Mouse (Mus musculus): ENCODE results near the gene Pced1a.
"Not testable (repeated sequence)": the region's sequence is repeated elsewhere in the genome, so short reads cannot be mapped to it uniquely, and the experiment has no call there.

Gene Pced1a

GRCm38 (mm10) chr2:130392836-130393235, 31.7 kb downstream of the Pced1a start:
- in situ Hi-C loops (cut with MboI, MseI): no loop called here

- in situ Hi-C loops (cut with MboI, MseI): no loop called here
These were observed 33.4 kb downstream of the Pced1a start for GRCm38 (mm10) chr2:130390993-130391625.

DNA sequence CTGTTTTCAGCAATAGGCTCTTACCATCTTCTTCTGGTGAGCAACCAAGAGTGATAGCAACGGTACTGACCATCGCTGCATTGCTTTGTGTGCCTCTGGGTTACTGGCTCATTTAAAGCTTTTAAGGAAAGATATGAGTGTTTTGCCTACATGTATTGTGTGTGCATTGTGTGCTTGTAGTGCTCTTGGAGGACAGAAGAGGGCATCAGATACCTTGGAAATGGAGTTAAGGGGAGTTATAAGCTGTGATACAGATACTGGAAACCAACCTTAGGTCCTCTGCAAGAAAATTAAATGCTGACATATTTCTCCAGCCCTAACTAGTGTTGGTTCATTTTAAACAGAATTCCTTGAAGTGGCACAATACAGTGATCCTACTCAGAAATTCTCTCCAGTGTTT, 35.7 kb downstream of the Pced1a start:
- in situ Hi-C loops (cut with MboI, MseI): no loop called here

GRCm38 (mm10) chr2:130386212-130386611, 38.3 kb downstream of the Pced1a start:
- in situ Hi-C loops (cut with MboI, MseI): no loop called here

DNA sequence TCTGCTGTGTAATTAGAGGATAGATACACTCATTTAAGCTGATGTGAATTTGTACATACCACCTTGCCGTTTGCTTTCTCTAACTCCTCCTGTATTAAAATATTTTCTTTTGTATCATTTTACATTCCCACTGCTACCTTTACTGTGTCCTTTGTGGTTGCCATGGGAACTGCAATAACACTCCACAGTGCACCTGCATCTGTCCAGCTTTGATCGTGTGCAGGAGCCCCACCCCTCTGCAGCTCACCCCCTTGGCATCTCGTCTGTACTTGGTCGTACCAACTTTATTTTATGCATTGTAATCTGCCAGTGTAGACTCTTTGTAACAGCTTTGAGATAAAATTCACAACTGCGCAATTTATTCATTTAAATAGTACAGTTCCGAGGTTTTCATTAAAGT, 40.6 kb downstream of the Pced1a start:
- in situ Hi-C loops (cut with MboI, MseI): no loop called here

DNA sequence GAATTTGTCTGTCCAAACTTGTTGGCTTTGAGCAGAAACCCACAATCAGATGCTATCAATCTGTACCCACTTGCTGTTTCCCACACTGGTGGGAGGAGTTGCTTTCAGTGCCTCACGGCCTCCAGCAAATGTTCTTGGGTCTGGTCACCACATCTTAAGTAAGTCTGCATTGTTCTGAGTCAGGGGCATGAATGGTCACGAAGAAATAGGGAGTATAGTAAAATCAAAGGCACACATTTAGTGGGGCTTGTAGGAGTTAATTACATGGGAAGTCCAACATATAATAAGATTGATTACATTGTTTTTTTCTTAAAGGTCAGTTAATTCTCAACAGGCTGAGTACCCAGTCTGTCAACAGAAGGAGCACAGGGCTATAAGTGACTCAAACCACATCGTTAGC, 41.3 kb downstream of the Pced1a start:
- in situ Hi-C loops (cut with MboI, MseI): no loop called here

DNA sequence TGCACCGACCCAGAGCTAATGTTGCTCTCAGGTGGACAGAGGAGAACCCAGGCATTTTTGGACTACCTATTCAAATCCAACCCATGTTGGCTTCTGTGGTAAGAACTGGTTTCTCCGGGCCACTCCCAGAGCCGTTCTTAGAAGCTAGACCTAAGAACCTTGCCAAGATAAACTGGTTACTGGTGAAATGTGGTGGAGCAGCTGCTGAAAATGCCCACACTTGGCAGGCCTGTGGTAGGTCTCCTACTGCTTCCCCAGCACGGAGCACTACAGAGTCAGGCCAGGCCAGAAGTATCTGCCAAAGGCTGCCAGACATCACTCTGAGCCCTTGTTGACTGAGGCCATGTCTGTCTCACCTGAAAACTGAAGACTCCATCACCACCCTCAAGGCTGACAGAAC, 49.5 kb downstream of the Pced1a start:
- in situ Hi-C loops (cut with MboI, MseI): no loop called here

- in situ Hi-C loops (cut with MboI, MseI): not testable (repeated sequence)
These were observed 51.5 kb downstream of the Pced1a start for GRCm38 (mm10) chr2:130373026-130373425.

- in situ Hi-C loops (cut with MboI, MseI): no loop called here
These were observed 57.1 kb downstream of the Pced1a start for GRCm38 (mm10) chr2:130367386-130367785.
